Mouse (Mus musculus) brain, embryonic 14.5 days (tissue): ENCODE data around the gene Fes.

Experiments
- CTCF ChIP-seq: fragments of 200-500 bp; IDR thresholded peaks from 2 replicates; pipeline ENCODE4 v1.5.1; 2012; ENCODE audit warnings: inconsistent platforms, mild to moderate bottlenecking, moderate library complexity, borderline replicate concordance; ENCODE audit not compliant: insufficient read depth, insufficient read length; ENCODE audit errors: extremely low read depth
- POLR2A ChIP-seq: fragments of 200-500 bp; IDR thresholded peaks from 2 replicates; pipeline ENCODE4 v1.6.1; 2012; ENCODE audit warnings: mild to moderate bottlenecking, inconsistent platforms, borderline replicate concordance; ENCODE audit not compliant: poor library complexity, insufficient read depth, insufficient read length, severe bottlenecking; ENCODE audit errors: extremely low read depth

GRCm38 (mm10) chr7:80401041-80401859 lies 13.5 kb upstream of the Fes start:
- TF ChIP-seq POLR2A (no peak), CTCF (no peak)
